Mouse (Mus musculus) WW6 (cell line): ENCODE measurements at regions not wholly inside any gene's neighbourhood (a gene's known extent, or its start where the extent isn't known, plus 50 kb on each side); places are given as distances from the start of the nearest gene placed in this dataset.

Experiments used
- DNase-seq: peaks from one replicate; pipeline ENCODE4 v3.0.0-alpha.2; 2013; ENCODE audit warnings: low read depth, low spot score

DNA sequence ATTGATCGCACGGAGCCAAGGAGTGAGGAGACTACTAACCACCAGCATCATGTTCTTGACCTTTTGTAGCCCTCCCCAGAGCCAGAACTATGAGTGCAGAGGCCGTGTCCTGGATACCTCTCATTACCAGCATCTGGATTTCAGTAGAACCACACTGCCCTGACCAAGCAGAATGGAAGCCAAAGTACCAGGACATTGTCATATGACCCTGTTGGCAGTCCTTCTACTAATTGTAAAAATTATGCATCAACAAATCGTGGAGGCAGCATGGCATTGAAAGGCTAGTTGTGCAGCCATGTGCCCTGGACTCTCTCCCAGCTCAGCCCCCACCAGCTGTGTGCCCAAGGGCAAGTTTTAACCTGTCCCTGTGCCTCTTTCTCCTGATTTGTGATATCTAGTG is 135.6 kb upstream of the Dock1 start:
- no peak for DNase-seq

DNA sequence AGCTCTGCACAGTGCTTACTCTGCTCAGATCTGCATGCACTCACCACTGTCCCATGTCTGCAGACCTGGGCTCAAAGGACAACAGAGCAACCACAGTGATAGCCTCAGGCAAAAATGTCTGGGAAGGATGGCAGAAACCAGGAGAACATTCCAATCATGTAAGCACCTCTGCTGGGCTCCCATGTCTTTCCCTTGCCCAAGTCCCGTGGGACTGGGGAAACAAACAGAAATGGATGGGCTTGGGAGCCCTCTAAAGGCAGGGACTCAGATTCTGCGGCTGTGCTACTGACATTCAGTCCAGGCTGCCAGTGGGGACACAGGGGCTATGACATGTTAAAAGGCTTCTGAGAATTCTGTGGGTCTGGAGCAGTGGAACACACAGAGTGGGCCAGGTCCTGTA is 128.8 kb upstream of the Dock1 start:
- no peak for DNase-seq

- no peak for DNase-seq
Observed at GRCm38 (mm10) chr7:134546187-134546586, 124.3 kb upstream of the Dock1 start.

DNA sequence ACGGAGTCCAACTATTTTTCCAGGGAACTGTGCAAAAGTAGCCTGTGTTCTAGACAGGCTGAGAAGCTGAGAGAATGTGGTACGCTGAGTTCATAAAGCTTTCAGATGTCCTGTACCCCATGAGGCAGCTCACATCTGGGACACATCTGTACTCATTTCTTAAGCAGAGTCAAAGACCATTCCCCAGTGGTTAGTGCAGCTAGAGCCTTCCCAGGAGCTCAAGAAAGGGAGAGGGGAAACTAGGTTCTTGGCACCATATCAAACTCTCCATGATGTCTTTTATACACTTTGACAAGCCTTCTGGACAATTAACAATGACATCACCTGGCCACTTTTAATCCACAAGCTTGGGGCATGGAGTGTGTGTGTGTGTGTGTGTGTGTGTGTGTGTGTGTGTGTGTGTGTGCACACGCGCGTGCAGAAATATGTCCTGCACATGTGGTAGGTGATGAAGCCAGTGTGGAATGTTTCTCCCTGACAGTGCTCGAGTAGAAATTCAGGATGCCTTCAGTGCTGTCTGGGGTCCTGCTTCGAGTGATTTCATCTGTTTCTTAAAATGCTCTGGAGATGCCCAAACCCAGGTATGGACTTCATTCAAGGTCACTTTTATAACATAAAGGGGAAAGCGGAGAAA is 121.1 kb upstream of the Dock1 start:
- no peak for DNase-seq

- no peak for DNase-seq
Observed at GRCm38 (mm10) chr7:134550221-134550809, 120.1 kb upstream of the Dock1 start.

- no peak for DNase-seq
Observed at GRCm38 (mm10) chr7:134552051-134552451, 118.4 kb upstream of the Dock1 start.

- no peak for DNase-seq
Observed at GRCm38 (mm10) chr7:134556061-134556460, 114.4 kb upstream of the Dock1 start.

DNA sequence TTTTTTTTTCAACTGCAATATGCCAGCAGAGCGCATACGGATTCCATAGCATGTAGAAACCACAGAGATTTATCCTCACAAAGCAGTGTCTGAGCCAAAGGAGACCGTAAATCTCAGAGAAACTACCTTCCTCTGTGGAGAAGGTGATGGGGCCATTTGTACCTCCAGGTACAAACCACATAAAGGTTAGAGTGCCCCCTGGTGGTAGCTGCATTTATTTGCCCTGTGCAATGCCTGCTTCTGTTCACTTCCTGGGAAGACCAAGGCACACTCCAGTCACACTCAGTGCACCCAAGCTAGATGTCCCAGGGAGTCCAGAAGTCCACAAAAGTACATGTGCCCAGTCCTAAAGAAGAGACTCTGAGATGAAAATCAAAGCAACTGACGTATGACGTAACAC is 104.1 kb upstream of the Dock1 start:
- peak; percentile 20 for DNase-seq

DNA sequence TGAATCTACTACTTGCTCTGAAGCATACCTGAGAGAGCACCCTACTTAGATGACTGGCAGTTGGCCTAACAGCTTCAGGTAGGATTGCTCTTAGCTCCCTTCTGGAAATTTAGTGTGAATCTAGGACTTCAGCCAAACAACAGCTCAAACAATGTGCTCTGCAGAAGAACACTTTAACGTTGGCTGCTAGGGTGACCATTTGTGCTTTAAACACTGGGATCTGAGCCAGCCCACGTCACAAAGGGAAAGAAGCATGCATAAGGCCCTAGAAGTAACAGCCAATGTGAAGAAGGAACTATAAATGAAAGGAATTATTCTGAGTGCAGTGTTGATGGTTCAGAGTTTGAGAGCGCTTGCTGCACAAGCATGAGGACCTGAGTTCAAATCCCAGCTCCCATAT is 101.2 kb upstream of the Dock1 start:
- no peak for DNase-seq

GRCm38 (mm10) chr7:134570176-134570810 is 100.2 kb upstream of the Dock1 start:
- no peak for DNase-seq

DNA sequence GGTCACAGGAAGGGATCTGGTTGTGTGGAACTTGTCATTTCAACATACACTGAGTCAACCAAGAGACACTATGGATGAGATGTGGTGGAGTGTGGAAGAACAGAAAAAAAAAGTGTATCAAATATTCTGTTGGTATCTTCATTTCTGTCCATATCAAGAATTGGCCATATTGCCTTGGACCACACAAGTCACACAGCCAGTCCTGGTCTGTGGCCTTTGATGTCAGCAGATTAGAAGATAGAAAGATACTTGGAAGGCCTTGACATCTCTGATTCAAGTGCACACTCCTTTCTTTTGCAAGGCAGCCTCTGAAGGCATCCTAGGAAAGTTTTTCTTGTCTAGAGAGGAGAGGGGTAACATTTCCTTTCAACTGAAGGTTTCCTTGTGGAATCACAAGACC is 88.7 kb upstream of the Dock1 start:
- no peak for DNase-seq

DNA sequence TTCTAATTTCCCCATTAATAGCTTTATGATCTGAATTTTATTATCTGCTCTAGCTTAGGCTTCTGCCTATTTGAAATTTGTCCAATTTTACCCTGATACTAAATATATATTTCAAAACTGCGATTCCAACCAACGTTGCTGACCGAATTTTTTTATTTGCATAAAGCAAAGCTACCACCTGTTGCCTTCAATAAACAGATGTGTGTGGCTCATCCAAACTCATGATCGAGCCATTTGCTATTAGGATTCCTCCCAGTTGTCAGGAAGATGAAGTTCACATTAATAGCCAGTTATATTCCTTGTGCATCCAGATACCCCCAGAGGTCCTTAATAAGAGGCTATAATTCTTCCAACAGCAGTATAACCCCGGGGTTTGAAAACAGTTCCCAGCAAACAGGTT is 85.0 kb upstream of the Dock1 start:
- no peak for DNase-seq

DNA sequence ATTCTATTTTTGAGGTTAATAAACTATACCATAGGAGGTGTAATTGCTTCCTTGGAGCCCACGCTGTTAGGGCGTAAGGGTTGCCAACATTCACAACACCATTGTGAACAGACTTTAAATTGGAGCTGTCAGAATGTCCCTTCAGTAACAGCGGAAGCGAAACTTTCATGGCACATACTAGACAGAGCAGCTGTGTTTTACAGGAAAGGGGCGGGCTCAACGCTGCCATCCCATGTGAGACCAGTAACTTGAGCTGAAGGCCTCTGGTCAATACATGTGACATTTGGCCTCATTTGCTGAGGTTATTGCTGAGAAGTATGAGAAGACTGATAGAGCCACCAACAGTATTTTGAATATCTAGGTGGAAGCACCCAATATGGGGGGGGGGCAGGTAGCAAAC is 83.5 kb upstream of the Dock1 start:
- DNase-seq: no peak

- DNase-seq: no peak
Observed at GRCm38 (mm10) chr7:134607886-134608285, 62.6 kb upstream of the Dock1 start.

DNA sequence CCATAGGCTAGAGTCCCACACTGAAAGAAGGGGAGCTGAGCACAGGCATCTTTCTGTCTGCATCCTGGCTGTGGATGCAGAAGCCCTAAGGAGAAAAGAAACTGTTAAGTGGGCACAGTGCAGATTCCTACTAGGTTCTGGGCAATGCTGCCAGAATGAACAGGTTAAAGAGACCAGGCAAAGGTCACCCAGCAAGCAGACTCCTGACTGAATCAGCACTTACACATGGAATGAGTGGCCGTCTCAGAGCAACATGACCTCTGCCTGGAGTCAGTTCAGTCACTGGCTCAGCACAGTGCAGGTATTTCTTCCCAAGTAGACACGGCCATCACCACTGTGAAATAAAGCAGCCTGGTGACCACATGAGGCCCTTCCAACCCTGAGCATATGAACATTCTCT is 60.3 kb upstream of the Dock1 start:
- no peak for DNase-seq

- DNase-seq: no peak
Observed at GRCm38 (mm10) chr7:134611371-134611770, 59.1 kb upstream of the Dock1 start.

DNA sequence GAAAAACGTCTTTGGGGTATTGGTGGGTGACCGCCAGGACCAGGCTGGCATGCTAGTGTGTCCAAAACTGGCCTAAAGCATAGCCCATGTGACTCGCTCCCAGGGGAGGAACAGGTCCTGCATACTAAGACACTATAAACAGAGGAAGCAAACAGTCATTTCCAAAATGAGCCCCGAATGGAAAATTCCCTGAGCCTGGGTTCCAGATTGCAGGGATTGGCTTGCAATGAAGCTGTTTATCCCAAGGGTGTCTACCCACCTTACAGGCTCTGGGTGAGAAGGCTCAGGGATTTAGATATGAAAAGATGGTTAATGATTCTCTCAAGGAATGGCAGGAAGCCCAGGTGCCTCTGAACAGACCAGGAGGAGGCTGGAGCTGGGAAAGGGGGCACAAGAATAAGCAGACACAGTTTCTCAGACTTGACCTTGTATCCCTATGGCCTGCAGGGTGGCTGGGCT is 58.2 kb upstream of the Dock1 start:
- no peak for DNase-seq

DNA sequence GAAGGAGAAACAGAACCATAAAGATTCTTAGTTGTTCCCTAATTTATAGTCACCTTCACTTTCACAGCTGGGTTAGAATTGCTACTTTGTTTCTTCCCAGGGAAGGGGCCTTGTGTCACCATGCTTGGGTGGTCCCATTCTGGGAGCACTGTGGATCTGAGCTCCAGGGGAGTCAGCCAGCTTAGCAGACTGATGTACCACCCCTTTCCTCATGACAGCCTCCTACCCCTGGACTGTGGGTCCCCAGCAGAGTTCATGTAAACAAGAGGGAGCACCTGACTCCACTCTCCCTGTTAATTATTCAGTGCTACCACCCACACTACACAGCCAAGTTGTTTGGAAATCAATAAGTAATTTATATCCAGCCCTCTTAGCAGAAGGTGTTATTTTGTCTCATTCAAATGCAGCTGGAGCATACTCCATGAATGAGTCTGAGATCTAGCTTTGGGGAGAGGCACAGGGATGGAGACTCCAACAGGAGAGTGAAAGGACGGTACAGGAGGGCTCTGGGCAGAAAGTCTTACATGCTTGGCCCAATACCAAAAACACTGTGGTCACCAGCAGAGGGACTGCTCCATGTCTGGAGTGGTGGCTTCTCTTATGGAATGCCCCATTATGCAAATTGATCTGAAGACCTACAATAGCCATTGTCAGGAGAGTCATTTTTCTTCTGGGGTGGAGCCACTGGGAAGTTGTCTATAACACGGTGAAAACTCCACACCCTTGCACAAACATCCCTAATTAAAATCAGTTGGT is 51.1 kb upstream of the Dock1 start:
- DNase-seq: no peak

- DNase-seq: no peak
Observed at GRCm38 (mm10) chr7:134620006-134620405, 50.4 kb upstream of the Dock1 start.
